Mouse (Mus musculus) heart, embryonic 16.5 days (tissue): ENCODE results near the gene Alkbh3. TPM values are rescaled to one million over a fixed set of nuclear protein-coding genes. Genes with fewer than 3 reads are reported as not detected.

Experiments
- ATAC-seq: fragments of 200-750 bp; cut with Nextera tagmentation; replicated peaks from 2 replicates; pipeline ENCODE4 v1.8.0; 2017; ENCODE audit warnings: moderate number of reproducible peaks; ENCODE audit not compliant: insufficient read depth, low FRiP score; ENCODE audit errors: extremely low read depth
- H3K27ac ChIP-seq: fragments of 300-500 bp; sonication (generic); 2 replicates; pipeline ENCODE4 v1.5.1; 2014; ENCODE audit warnings: mild to moderate bottlenecking, low read length, control low read depth, moderate library complexity
- H3K27me3 ChIP-seq: fragments of 300-500 bp; sonication (generic); 2 replicates; pipeline ENCODE4 v1.6.1; 2014; ENCODE audit warnings: low read length, mixed read lengths; ENCODE audit not compliant: control insufficient read depth, insufficient read depth
- H3K36me3 ChIP-seq: fragments of 300-500 bp; sonication (generic); 2 replicates; pipeline ENCODE4 v1.6.1; 2014; ENCODE audit not compliant: control insufficient read depth, insufficient read depth
- H3K4me1 ChIP-seq: fragments of 300-500 bp; sonication (generic); 2 replicates; pipeline ENCODE4 v1.6.1; 2014; ENCODE audit warnings: low read length, mixed read lengths; ENCODE audit not compliant: control insufficient read depth, insufficient read depth
- H3K4me2 ChIP-seq: fragments of 300-500 bp; sonication (generic); 2 replicates; pipeline ENCODE4 v1.6.1; 2014; ENCODE audit warnings: low read depth, mild to moderate bottlenecking, control low read depth, low read length
- H3K4me3 ChIP-seq: fragments of 300-500 bp; sonication (generic); 2 replicates; pipeline ENCODE4 v1.5.1; 2014; ENCODE audit warnings: mild to moderate bottlenecking, control low read depth, low read length
- H3K9ac ChIP-seq: fragments of 300-500 bp; sonication (generic); 2 replicates; pipeline ENCODE4 v1.6.1; 2014; ENCODE audit warnings: low read length, control low read depth
- H3K9me3 ChIP-seq: fragments of 300-500 bp; sonication (generic); replicated peaks from 2 replicates; pipeline ENCODE4 v1.6.1; 2016; ENCODE audit warnings: low read length; ENCODE audit not compliant: control insufficient read depth
- WGBS: fragments of 180-500 bp; shearing (Covaris S2); extraction: QIAGEN DNeasy Blood & Tissue Kit; methylation state at CpG from one replicate; pipeline ENCODE4 v1.1.7; 2014; 5-methylcytosine and 5-hydroxymethylcytosine counted together
- polyA plus RNA-seq: library from polyadenylated mRNA; unstranded; fragments of >200 nt; fragmentation: Nextera tagmentation; extraction: Ambion mirVana; gene quantifications from 2 replicates; pipeline ENCODE4 v1.2.1, GENCODE M21; 2015

Alkbh3 gene
- polyA plus RNA-seq, result 64.8 and 71.5 TPM in 2 replicates

DNA sequence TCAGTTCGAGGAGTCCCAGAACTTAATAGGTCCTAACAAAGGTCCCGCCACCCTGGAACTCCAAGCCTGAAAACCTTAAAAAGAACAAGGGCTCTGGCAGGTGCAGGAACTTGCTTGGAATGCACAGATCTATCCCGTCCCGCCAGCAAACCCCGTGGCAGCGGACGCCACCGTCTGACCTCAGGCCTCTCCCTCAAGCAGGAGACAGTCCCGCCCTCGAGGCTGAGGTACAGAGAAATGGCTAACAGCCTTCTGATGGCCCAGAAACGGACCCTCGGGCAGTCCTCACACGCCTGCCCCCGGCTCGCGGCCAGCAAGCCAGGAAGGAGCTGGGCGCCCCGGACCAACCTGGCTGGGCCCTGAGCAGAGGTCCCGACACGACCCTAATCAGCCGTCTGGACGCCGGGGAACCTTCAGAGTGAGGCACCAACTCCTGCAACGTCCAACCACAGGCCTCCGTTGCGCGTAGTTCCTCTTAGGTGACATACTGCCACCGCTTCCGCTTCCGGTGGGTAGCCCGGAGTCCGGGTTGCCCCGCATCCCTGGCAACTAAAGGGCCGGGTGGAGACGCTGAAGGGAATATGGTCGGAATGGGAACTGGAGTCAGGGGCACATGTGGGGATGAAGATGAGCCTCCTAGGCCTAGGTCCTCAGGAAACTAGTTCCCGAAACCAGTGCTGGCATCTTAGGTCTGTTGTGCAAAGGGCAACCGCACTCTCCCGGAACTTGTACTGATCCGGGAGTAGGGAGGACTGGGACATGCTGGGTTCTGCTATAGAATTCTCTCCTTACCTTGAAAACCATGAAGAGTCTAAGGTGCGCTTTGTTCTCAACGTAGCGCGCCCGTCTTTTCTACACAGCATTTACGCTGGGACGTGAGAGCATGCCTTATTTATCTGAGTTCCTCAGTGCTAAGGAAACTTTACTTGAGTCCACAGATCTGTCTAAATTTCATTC lies at the start of gene Alkbh3:
TSS of gene Alkbh3 (minus strand) at position 473 of the 957 bp plus-strand sequence.
- Histone ChIP-seq H3K27me3 (no peaks in the 10 kb centered on the region), H3K9me3 (no peaks in the 10 kb centered on the region), H3K9ac (peak within 1 kb of the TSS; percentile 97), H3K27ac (peak within 1 kb of the TSS; percentile 74), H3K36me3 (peaks cover 23% of the 10 kb centered on the region), H3K4me2 (peak within 1 kb of the TSS; percentile 87), H3K4me1 (peaks cover 5% of the 10 kb centered on the region), H3K4me3 (peak within 1 kb of the TSS; percentile 99)
- 5% methylated on average over 47 of the region's 47 CpGs for WGBS
- ATAC-seq, result peak; percentile 99

- no peaks in the 10 kb centered on the region for H3K27me3 ChIP-seq
- H3K27ac ChIP-seq, result no peak overlapping the region
- no peaks in the 10 kb centered on the region for H3K9me3 ChIP-seq
- H3K4me1 ChIP-seq, result no peaks in the 10 kb centered on the region
- H3K9ac ChIP-seq, result no peak overlapping the region
- ATAC-seq, result no peak
- 69% methylated on average over 5 of the region's 5 CpGs for WGBS
- H3K4me3 ChIP-seq, result no peak overlapping the region
- H3K36me3 ChIP-seq, result no peaks in the 10 kb centered on the region
- H3K4me2 ChIP-seq, result no peak overlapping the region
Observed at GRCm38 (mm10) chr2:94059459-94059858, 48.9 kb upstream of the Alkbh3 start.

DNA sequence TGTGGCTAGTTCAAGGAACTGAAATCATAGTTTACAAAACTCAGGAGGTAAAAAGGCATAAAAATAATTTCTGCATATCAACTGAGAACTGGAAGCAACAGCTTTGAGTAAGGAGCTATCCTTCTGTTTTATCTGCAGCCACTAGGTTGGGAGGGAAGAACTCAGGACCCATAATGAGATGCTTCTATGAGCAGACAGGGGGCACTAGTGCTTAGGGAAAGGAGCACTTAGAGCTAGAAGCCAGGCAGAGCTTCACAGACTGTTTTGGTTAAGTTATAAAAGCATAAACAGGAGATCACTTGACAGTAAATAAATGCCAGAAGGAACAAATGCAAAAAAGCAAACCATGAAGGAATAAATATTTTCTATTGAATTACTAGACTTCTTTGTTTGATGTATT lies 44.2 kb upstream of the Alkbh3 start:
- no peak overlapping the region for H3K4me2 ChIP-seq
- H3K4me1 ChIP-seq, result no peaks in the 10 kb centered on the region
- ATAC-seq, result no peak
- H3K27ac ChIP-seq, result no peak overlapping the region
- no peak overlapping the region for H3K4me3 ChIP-seq
- H3K9me3 ChIP-seq, result no peaks in the 10 kb centered on the region
- no peaks in the 10 kb centered on the region for H3K36me3 ChIP-seq
- no peaks in the 10 kb centered on the region for H3K27me3 ChIP-seq
- no peak overlapping the region for H3K9ac ChIP-seq

GRCm38 (mm10) chr2:94051952-94052351 lies 41.3 kb upstream of the Alkbh3 start:
- Histone ChIP-seq H3K27ac (no peak overlapping the region), H3K4me2 (no peak overlapping the region), H3K27me3 (no peaks in the 10 kb centered on the region), H3K9me3 (no peaks in the 10 kb centered on the region), H3K36me3 (no peaks in the 10 kb centered on the region), H3K4me3 (no peak overlapping the region), H3K4me1 (no peaks in the 10 kb centered on the region), H3K9ac (no peak overlapping the region)
- 88% methylated on average over 5 of the region's 5 CpGs for WGBS
- ATAC-seq, result no peak

GRCm38 (mm10) chr2:94050901-94051300 lies 40.3 kb upstream of the Alkbh3 start:
- Histone ChIP-seq H3K4me1 (peaks cover 4% of the 10 kb centered on the region; the same call in 1 of the 2 replicates), H3K9ac (no peak overlapping the region), H3K4me2 (no peak overlapping the region), H3K9me3 (no peaks in the 10 kb centered on the region), H3K27ac (no peak overlapping the region), H3K36me3 (no peaks in the 10 kb centered on the region), H3K27me3 (no peaks in the 10 kb centered on the region), H3K4me3 (no peak overlapping the region)
- no peak for ATAC-seq
- WGBS, result 95% methylated on average over 3 of the region's 3 CpGs

GRCm38 (mm10) chr2:94049471-94050176 lies 39.0 kb upstream of the Alkbh3 start:
- no peaks in the 10 kb centered on the region for H3K36me3 ChIP-seq
- ATAC-seq, result no peak
- H3K27me3 ChIP-seq, result no peaks in the 10 kb centered on the region
- H3K4me3 ChIP-seq, result no peak overlapping the region
- 56% methylated on average over 5 of the region's 5 CpGs for WGBS
- H3K4me2 ChIP-seq, result no peak overlapping the region
- H3K9ac ChIP-seq, result no peak overlapping the region
- H3K27ac ChIP-seq, result no peak overlapping the region
- peaks cover 16% of the 10 kb centered on the region for H3K4me1 ChIP-seq
- H3K9me3 ChIP-seq, result no peaks in the 10 kb centered on the region

DNA sequence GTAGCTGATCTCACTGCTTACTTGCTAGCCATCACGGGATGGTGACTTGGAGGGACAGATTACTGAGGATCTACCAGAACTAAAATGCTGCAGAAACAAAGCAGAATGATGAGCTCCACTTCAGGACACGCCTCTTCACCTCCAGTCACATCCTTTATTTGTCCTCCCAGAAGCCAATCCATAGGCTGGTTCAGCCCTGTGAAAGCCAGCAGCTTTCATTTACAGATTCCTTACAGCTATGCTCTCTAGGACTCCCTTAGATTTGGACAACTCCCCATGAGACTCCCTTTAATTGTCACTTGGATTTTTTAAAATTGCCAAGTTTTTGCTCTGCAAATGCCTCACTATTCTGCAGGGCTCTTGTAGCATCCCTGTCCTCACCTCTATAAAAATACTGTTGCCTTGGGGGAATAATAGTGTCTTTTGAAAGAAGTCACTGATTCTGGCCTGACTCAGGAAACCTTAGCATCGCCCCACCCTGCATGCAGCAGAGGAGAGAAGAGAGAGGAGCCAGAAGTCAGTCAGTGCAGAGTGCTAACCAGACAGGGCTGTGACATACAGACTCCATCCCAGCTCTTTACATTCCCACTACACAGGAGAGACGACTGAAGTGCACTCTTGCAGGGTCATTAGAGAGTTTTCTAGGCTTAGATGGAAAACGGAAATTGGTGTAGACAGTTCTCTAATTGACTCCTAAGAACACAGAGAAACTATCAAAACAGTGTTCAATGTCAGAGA lies 38.3 kb upstream of the Alkbh3 start:
- no peaks in the 10 kb centered on the region for H3K27me3 ChIP-seq
- no peak overlapping the region for H3K27ac ChIP-seq
- no peaks in the 10 kb centered on the region for H3K36me3 ChIP-seq
- no peak for ATAC-seq
- H3K9ac ChIP-seq, result no peak overlapping the region
- H3K4me3 ChIP-seq, result no peak overlapping the region
- H3K9me3 ChIP-seq, result no peaks in the 10 kb centered on the region
- H3K4me1 ChIP-seq, result peaks cover 20% of the 10 kb centered on the region
- no peak overlapping the region for H3K4me2 ChIP-seq
- WGBS, result 61% methylated on average over 5 of the region's 5 CpGs

GRCm38 (mm10) chr2:94048271-94048670 lies 37.7 kb upstream of the Alkbh3 start:
- H3K4me1 ChIP-seq, result peaks cover 20% of the 10 kb centered on the region
- H3K9ac ChIP-seq, result no peak overlapping the region
- 57% methylated on average over 1 of the region's 1 CpGs for WGBS
- H3K36me3 ChIP-seq, result no peaks in the 10 kb centered on the region
- H3K27me3 ChIP-seq, result no peaks in the 10 kb centered on the region
- no peak overlapping the region for H3K27ac ChIP-seq
- ATAC-seq, result no peak
- no peak overlapping the region for H3K4me3 ChIP-seq
- H3K9me3 ChIP-seq, result no peaks in the 10 kb centered on the region
- H3K4me2 ChIP-seq, result no peak overlapping the region
